In the genomic region with DNA sequence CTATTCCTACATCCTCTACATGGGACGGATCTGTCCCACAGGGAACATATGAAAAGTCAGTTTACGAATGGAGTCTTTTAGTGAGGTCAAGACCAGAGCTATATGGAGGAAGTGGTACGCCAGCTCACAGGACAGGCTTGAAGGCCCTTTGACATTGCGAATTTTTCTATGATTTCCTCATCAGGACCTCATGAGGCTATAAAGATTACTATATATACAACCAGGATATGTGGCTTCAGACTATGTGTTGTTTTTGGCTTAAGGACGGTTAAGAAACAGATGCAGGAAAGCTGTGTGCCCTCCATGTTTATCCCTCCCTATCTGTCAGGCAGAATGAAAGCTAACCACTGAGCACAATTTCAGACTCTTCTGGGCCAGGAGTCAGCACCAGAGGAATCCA, we compare ENCODE assay signal across 26 mouse cellular contexts. TPM values are rescaled to one million over a fixed set of nuclear protein-coding genes. Genes with fewer than 3 reads are reported as not detected.
DNase-seq lines count a peak whose midpoint lies in the region; ATAC-seq and TF ChIP-seq lines count a peak whose summit lies in the region.
"Had no signal": no experiment of that assay in that cellular context is flagged by ENCODE, and none has a peak within 500 bp of the region (broad histone marks: within the 10 kb centered on the region; RNA-seq: fewer than 3 reads in every experiment).

No protein-coding gene starts in this region.

- no peak overlapping the region for H3K4me3 ChIP-seq in intestine, embryonic 16.5 days (ENCODE audit: low read length)
- no peak overlapping the region for H3K4me3 ChIP-seq in intestine, embryonic 15.5 days (replicated peaks)
- H3K4me3 ChIP-seq in embryonic fibroblast, embryonic 13.5 days (ENCODE audit: insufficient read depth, low read length), result no peak overlapping the region
- H3K4me3 ChIP-seq in hindbrain, embryonic 16.5 days (ENCODE audit: low read length), result no peak overlapping the region
- H3K4me3 ChIP-seq: embryonic facial prominence, embryonic 12.5 days; embryonic facial prominence, embryonic 15.5 days; erythroblast, embryonic 14.5 days; forebrain, embryonic 12.5 days; forebrain, embryonic 15.5 days; heart, embryonic 12.5 days; heart, embryonic 15.5 days had no signal

- ATAC-seq in intestine, embryonic 16.5 days, result no peak
- ATAC-seq in intestine, embryonic 15.5 days, result no peak
- no peak for ATAC-seq in hindbrain, embryonic 16.5 days
- ATAC-seq: activated CD4-positive, CD25-positive, alpha-beta regulatory T cell, adult 4 months; CD4-positive, CD25-positive, alpha-beta regulatory T cell, adult 4 months; forebrain, embryonic 15.5 days had no signal

- peaks cover 9% of the 10 kb centered on the region; the same call in 1 of the 2 replicates for H3K36me3 ChIP-seq in intestine, embryonic 16.5 days (ENCODE audit: control insufficient read depth, insufficient read depth, low read length)
- peaks cover 10% of the 10 kb centered on the region; the same call in 1 of the 2 replicates for H3K36me3 ChIP-seq in intestine, embryonic 15.5 days
- peaks cover 6% of the 10 kb centered on the region; the same call in 1 of the 2 replicates for H3K36me3 ChIP-seq in hindbrain, embryonic 16.5 days (ENCODE audit: control insufficient read depth, insufficient read depth, low read length)

- no peaks in the 10 kb centered on the region for H3K9me3 ChIP-seq in intestine, embryonic 16.5 days (ENCODE audit: control insufficient read depth, low read length)
- no peaks in the 10 kb centered on the region for H3K9me3 ChIP-seq in intestine, embryonic 15.5 days
- H3K9me3 ChIP-seq in hindbrain, embryonic 16.5 days (ENCODE audit: control insufficient read depth, low read length), result no peaks in the 10 kb centered on the region
- H3K9me3 ChIP-seq: embryonic facial prominence, embryonic 12.5 days; embryonic facial prominence, embryonic 15.5 days; forebrain, embryonic 12.5 days; forebrain, embryonic 15.5 days; heart, embryonic 12.5 days; heart, embryonic 15.5 days had no signal

- no peak for TF ChIP-seq POLR2A in embryonic fibroblast, embryonic 13.5 days (IDR thresholded peaks at IDR 0.05; ENCODE audit: low read depth, low read length)

- H3K4me1 ChIP-seq in intestine, embryonic 16.5 days (ENCODE audit: control insufficient read depth, insufficient read depth, low read length), result peaks cover 10% of the 10 kb centered on the region
- H3K4me1 ChIP-seq in intestine, embryonic 15.5 days (replicated peaks), result peaks cover 3% of the 10 kb centered on the region; the same call in 1 of the 2 replicates
- peaks cover 26% of the 10 kb centered on the region for H3K4me1 ChIP-seq in embryonic fibroblast, embryonic 13.5 days (ENCODE audit: control insufficient read depth, insufficient read depth, low read length)
- H3K4me1 ChIP-seq in hindbrain, embryonic 16.5 days (ENCODE audit: control insufficient read depth, insufficient read depth, low read depth, low read length), result no peaks in the 10 kb centered on the region
- H3K4me1 ChIP-seq: embryonic facial prominence, embryonic 12.5 days; embryonic facial prominence, embryonic 15.5 days; forebrain, embryonic 15.5 days had no signal

- H3K27ac ChIP-seq in intestine, embryonic 16.5 days (ENCODE audit: low read length), result peak overlapping the region; percentile 37
- no peak overlapping the region for H3K27ac ChIP-seq in intestine, embryonic 15.5 days
- H3K27ac ChIP-seq in embryonic fibroblast, embryonic 13.5 days (ENCODE audit: insufficient read depth, low read length), result peak overlapping the region; percentile 78
- H3K27ac ChIP-seq in hindbrain, embryonic 16.5 days (ENCODE audit: low read depth, low read length), result no peak overlapping the region
- H3K27ac ChIP-seq: embryonic facial prominence, embryonic 12.5 days; embryonic facial prominence, embryonic 15.5 days; forebrain, embryonic 12.5 days; forebrain, embryonic 15.5 days; heart, embryonic 15.5 days; hindbrain, embryonic 14.5 days had no signal

- H3K4me2 ChIP-seq in intestine, embryonic 16.5 days (ENCODE audit: low read depth, low read length), result no peak overlapping the region
- H3K4me2 ChIP-seq in intestine, embryonic 15.5 days (replicated peaks), result no peak overlapping the region
- H3K4me2 ChIP-seq in hindbrain, embryonic 16.5 days (ENCODE audit: low read length), result no peak overlapping the region
- H3K4me2 ChIP-seq: embryonic facial prominence, embryonic 12.5 days; embryonic facial prominence, embryonic 15.5 days; forebrain, embryonic 12.5 days; forebrain, embryonic 15.5 days; heart, embryonic 12.5 days; heart, embryonic 15.5 days; hindbrain, embryonic 14.5 days had no signal

- no peak overlapping the region for H3K9ac ChIP-seq in intestine, embryonic 16.5 days (ENCODE audit: low read depth, low read length)
- no peak overlapping the region for H3K9ac ChIP-seq in intestine, embryonic 15.5 days
- no peak overlapping the region for H3K9ac ChIP-seq in hindbrain, embryonic 16.5 days (ENCODE audit: low read depth, low read length)
- H3K9ac ChIP-seq: embryonic facial prominence, embryonic 12.5 days; embryonic facial prominence, embryonic 15.5 days; forebrain, embryonic 12.5 days; forebrain, embryonic 15.5 days; heart, embryonic 12.5 days; heart, embryonic 15.5 days; hindbrain, embryonic 14.5 days had no signal

- 67% methylated on average over 5 of the region's 5 CpGs for WGBS in intestine, embryonic 16.5 days
- 70% methylated on average over 5 of the region's 5 CpGs for WGBS in intestine, embryonic 15.5 days
- 91% methylated on average over 5 of the region's 5 CpGs for WGBS in hindbrain, embryonic 16.5 days

- DNase-seq in 3T3-L1 (ENCODE audit: low read depth, low spot score) (peak; percentile 59), adipocyte (ENCODE audit: low spot score) (no peak)
- DNase-seq: adrenal gland, postnatal 10 days; adrenal gland, postnatal 36 days; cerebellum, adult 18-20 months; cerebellum, adult 9-10 months; cerebellum, postnatal 14 days; gastrocnemius, postnatal 25 days; heart, adult 18-20 months; heart, postnatal 14 days; heart, postnatal 4 days had no signal

- no peak for TF ChIP-seq CTCF in embryonic fibroblast, embryonic 13.5 days (IDR thresholded peaks at IDR 0.05; ENCODE audit: borderline replicate concordance, insufficient read depth, low read length)

- H3K27me3 ChIP-seq in intestine, embryonic 16.5 days (replicated peaks; ENCODE audit: control insufficient read depth, insufficient read depth, low read length), result no peaks in the 10 kb centered on the region
- no peaks in the 10 kb centered on the region for H3K27me3 ChIP-seq in intestine, embryonic 15.5 days (replicated peaks)
- no peaks in the 10 kb centered on the region for H3K27me3 ChIP-seq in hindbrain, embryonic 16.5 days (replicated peaks; ENCODE audit: control insufficient read depth, insufficient read depth, low read length)
- H3K27me3 ChIP-seq: embryonic facial prominence, embryonic 12.5 days; embryonic facial prominence, embryonic 15.5 days; forebrain, embryonic 12.5 days; forebrain, embryonic 15.5 days; heart, embryonic 12.5 days; heart, embryonic 15.5 days had no signal

RNA-seq across cellular contexts. Expression of a gene that starts 19.0 kb away (rescaled TPM):
- polyA plus RNA-seq in intestine, embryonic 16.5 days (2015; fragmentation: Nextera tagmentation; extraction: Ambion mirVana), result 15.7 and 19.8 TPM in 2 replicates
- polyA plus RNA-seq in intestine, embryonic 15.5 days (2015; fragmentation: Nextera tagmentation; extraction: Ambion mirVana), result 13.1 and 15.7 TPM in 2 replicates
- polyA plus RNA-seq in embryonic fibroblast, embryonic 13.5 days (2011; ENCODE audit: insufficient read length, low read depth, missing spikeins), result 44.6 and 51.9 TPM in 2 replicates
- 14.7 and 15.3 TPM in 2 replicates for polyA plus RNA-seq in hindbrain, embryonic 16.5 days (2015; fragmentation: Nextera tagmentation; extraction: Ambion mirVana)

RNA-seq across cellular contexts. Expression of a gene that starts 19.2 kb away (rescaled TPM):
- 0.38 and 0.99 TPM in 2 replicates for polyA plus RNA-seq in intestine, embryonic 16.5 days (2015; fragmentation: Nextera tagmentation; extraction: Ambion mirVana)
- polyA plus RNA-seq in intestine, embryonic 15.5 days (2015; fragmentation: Nextera tagmentation; extraction: Ambion mirVana), result 0.15 and 0.60 TPM in 2 replicates
- not detected in 2 replicates for polyA plus RNA-seq in embryonic fibroblast, embryonic 13.5 days (2011; ENCODE audit: insufficient read length, low read depth, missing spikeins)
- polyA plus RNA-seq in hindbrain, embryonic 16.5 days (2015; fragmentation: Nextera tagmentation; extraction: Ambion mirVana), result 0.35 TPM in 1 of 2 replicates, not detected in the other
- polyA plus RNA-seq: activated CD4-positive, CD25-positive, alpha-beta regulatory T cell, adult 4 months; C2C12; CD4-positive, CD25-positive, alpha-beta regulatory T cell, adult 4 months; embryonic facial prominence, embryonic 12.5 days; erythroblast, embryonic 14.5 days had no signal

RNA-seq across cellular contexts. Expression of a gene that starts 45.6 kb away (rescaled TPM):
- 37.5 and 37.9 TPM in 2 replicates for polyA plus RNA-seq in intestine, embryonic 16.5 days (2015; fragmentation: Nextera tagmentation; extraction: Ambion mirVana)
- polyA plus RNA-seq in intestine, embryonic 15.5 days (2015; fragmentation: Nextera tagmentation; extraction: Ambion mirVana), result 40.3 and 41.5 TPM in 2 replicates
- 22.0 and 24.0 TPM in 2 replicates for polyA plus RNA-seq in embryonic fibroblast, embryonic 13.5 days (2011; ENCODE audit: insufficient read length, low read depth, missing spikeins)
- 24.0 and 27.2 TPM in 2 replicates for polyA plus RNA-seq in hindbrain, embryonic 16.5 days (2015; fragmentation: Nextera tagmentation; extraction: Ambion mirVana)

Comparison
In these comparisons a context has a peak if more than half of its experiments do, and no peak if none do; other contexts are left out.
1. H3K27ac ChIP-seq: peak in intestine, embryonic 16.5 days (single experiment) and embryonic fibroblast, embryonic 13.5 days (single experiment); none in intestine, embryonic 15.5 days (single experiment) and hindbrain, embryonic 16.5 days (single experiment).